Mouse (Mus musculus) myocyte (in vitro differentiated cells): ENCODE results near the gene Atg2a. TPM values are rescaled to one million over a fixed set of nuclear protein-coding genes. Genes with fewer than 3 reads are reported as not detected.

Experiments
- H3K27me3 ChIP-seq: one replicate; pipeline ENCODE4 v1.6.1; 2011; ENCODE audit not compliant: control insufficient read depth, insufficient read depth, insufficient read length
- H3K36me3 ChIP-seq: one replicate; pipeline ENCODE4 v1.6.1; 2011; ENCODE audit not compliant: control insufficient read depth, insufficient read depth
- H3K4me2 ChIP-seq: one replicate; pipeline ENCODE4 v1.6.1; 2011; ENCODE audit warnings: low read depth, control low read depth
- H3K4me3 ChIP-seq: one replicate; pipeline ENCODE4 v1.5.1; 2011; ENCODE audit warnings: mild to moderate bottlenecking, control low read depth, moderate library complexity
- H3K79me2 ChIP-seq: one replicate; pipeline ENCODE4 v1.6.1; 2011; ENCODE audit not compliant: control insufficient read depth, insufficient read depth
- H3ac ChIP-seq: one replicate; pipeline ENCODE4 v1.6.1; 2011; ENCODE audit not compliant: control insufficient read depth, insufficient read length
- CEBPB ChIP-seq: IDR thresholded peaks from 2 replicates; pipeline ENCODE4 v1.6.1; 2011; ENCODE audit warnings: mild to moderate bottlenecking, moderate library complexity; ENCODE audit not compliant: poor library complexity, insufficient read depth, severe bottlenecking
- E2F4 ChIP-seq: IDR thresholded peaks from one replicate; pipeline ENCODE4 v1.6.1; 2011; ENCODE audit warnings: mild to moderate bottlenecking, control low read depth, moderate library complexity; ENCODE audit not compliant: insufficient read depth
- MAX ChIP-seq: IDR thresholded peaks from one replicate; pipeline ENCODE4 v1.6.1; 2011; ENCODE audit warnings: low read depth, mild to moderate bottlenecking, control low read depth
- MYOD1 ChIP-seq, 3 experiments: IDR thresholded peaks; one replicate each; pipeline ENCODE4 v1.6.1; 2011; ENCODE audit warnings: control low read depth in 2 of 3, low read depth in 2 of 3, mild to moderate bottlenecking in 2 of 3, moderate library complexity in 1 of 3; ENCODE audit not compliant: insufficient read length in 2 of 3, control insufficient read depth in 1 of 3
- MYOG ChIP-seq, 3 experiments: IDR thresholded peaks; one replicate each; pipeline ENCODE4 v1.6.1; 2011; ENCODE audit warnings: control low read depth in 2 of 3, low read depth in 2 of 3, mild to moderate bottlenecking in 2 of 3; ENCODE audit not compliant: insufficient read length in 2 of 3, control insufficient read depth in 1 of 3, insufficient read depth in 1 of 3
- POLR2A ChIP-seq: IDR thresholded peaks from one replicate; pipeline ENCODE4 v1.6.1; 2011; ENCODE audit warnings: low read depth, mild to moderate bottlenecking, control low read depth, moderate library complexity; ENCODE audit not compliant: insufficient read length
- POLR2AphosphoS2 ChIP-seq: IDR thresholded peaks from one replicate; pipeline ENCODE4 v1.6.1; 2011; ENCODE audit warnings: low read depth, control low read depth; ENCODE audit not compliant: insufficient read length
- REST ChIP-seq: IDR thresholded peaks from one replicate; pipeline ENCODE4 v1.6.1; 2011; ENCODE audit warnings: mild to moderate bottlenecking, control low read depth, moderate library complexity; ENCODE audit not compliant: insufficient read depth, insufficient read length
- SRF ChIP-seq: IDR thresholded peaks from one replicate; pipeline ENCODE4 v1.6.1; 2011; ENCODE audit warnings: low read depth; ENCODE audit not compliant: control insufficient read depth, insufficient read length
- TCF12 ChIP-seq: IDR thresholded peaks from one replicate; pipeline ENCODE4 v1.6.1; 2011; ENCODE audit warnings: mild to moderate bottlenecking, control low read depth; ENCODE audit not compliant: poor library complexity, insufficient read depth, severe bottlenecking
- TCF3 ChIP-seq: IDR thresholded peaks from one replicate; pipeline ENCODE4 v1.6.1; 2011; ENCODE audit warnings: low read depth, control low read depth; ENCODE audit not compliant: insufficient read length
- USF1 ChIP-seq: IDR thresholded peaks from one replicate; pipeline ENCODE4 v1.6.1; 2011; ENCODE audit warnings: low read depth, mild to moderate bottlenecking, control low read depth, moderate library complexity
- polyA plus RNA-seq: library from polyadenylated mRNA; unstranded; fragments of >200 nt; fragmentation: generic; extraction: Trizol; gene quantifications from one replicate; pipeline ENCODE4 v1.2.1, GENCODE M21; 2012; ENCODE audit warnings: missing spikeins

The Atg2a gene
- polyA plus RNA-seq, 1 experiment: 15.2 TPM

- TF ChIP-seq TCF12: no peak
- no peak for TF ChIP-seq MYOD1 (IDR thresholded peaks at IDR 0.05; ENCODE audit: control insufficient read depth in 1 of 3, insufficient read length in 2 of 3, low read depth in 2 of 3)
- no peak for TF ChIP-seq E2F4
- TF ChIP-seq USF1: no peak
- no peak for TF ChIP-seq POLR2AphosphoS2
- no peak for TF ChIP-seq MYOG (IDR thresholded peaks at IDR 0.05; ENCODE audit: control insufficient read depth in 1 of 3, insufficient read depth in 1 of 3, insufficient read length in 2 of 3, low read depth in 2 of 3)
- no peak for TF ChIP-seq POLR2A
- TF ChIP-seq TCF3: no peak
- Histone ChIP-seq H3K4me3 (peak overlapping the region; percentile 97), H3K27me3 (no peaks in the 10 kb centered on the region), H3K36me3 (peaks cover 11% of the 10 kb centered on the region), H3K4me2 (peak overlapping the region; percentile 89), H3ac (peak overlapping the region; percentile 84), H3K79me2 (peaks cover 36% of the 10 kb centered on the region)
Observed at GRCm38 (mm10) chr19:6275740-6276389, 34.4 kb downstream of the Atg2a start.

DNA sequence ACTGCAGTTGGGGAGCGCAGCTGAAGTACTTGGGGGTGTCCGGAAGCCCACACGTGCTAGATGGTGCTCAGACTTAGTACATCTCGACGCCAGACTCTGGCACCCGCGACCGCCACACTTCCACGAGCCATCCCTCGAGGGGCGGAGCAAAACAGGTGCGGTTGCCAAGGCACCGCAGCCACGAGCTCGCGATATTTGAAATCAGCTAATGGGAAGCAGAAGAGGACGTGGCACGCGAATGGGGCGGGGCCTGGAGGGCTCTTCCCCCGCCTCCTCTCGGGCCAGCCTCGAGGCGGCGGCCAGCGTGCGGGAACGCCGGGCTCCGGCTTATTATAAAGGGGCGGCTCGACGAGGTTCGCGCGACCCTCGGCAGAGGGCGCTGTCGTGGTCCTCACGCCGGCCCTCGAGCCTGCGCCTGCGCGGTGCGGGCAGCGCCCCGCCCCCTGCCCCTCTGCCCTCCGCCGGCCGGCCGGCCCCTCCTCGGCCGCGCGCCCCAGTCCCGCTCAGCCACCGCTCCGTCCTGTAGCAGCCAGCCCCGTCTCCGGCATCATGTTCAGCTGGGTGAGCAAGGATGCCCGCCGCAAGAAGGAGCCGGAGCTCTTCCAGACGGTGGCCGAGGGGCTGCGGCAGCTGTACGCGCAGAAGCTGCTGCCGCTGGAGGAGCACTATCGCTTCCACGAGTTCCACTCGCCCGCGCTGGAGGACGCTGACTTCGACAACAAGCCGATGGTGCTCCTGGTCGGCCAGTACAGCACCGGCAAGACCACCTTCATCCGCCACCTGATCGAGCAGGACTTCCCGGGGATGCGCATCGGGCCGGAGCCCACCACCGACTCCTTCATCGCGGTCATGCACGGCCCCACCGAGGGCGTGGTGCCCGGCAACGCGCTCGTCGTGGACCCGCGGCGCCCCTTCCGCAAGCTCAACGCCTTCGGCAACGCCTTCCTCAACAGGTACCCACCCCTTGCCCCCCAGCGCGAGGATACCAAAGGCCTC lies 35.3 kb downstream of the Atg2a start, which contains the start of gene Ehd1:
Gene Ehd1, plus strand, starts transcription at position 300 of the 996 bp plus-strand sequence.
- Histone ChIP-seq H3K4me3 (peak within 1 kb of the TSS; percentile 97), H3K79me2 (peaks cover 43% of the 10 kb centered on the region), H3K27me3 (no peaks in the 10 kb centered on the region), H3ac (peak within 1 kb of the TSS; percentile 84), H3K4me2 (peak within 1 kb of the TSS; percentile 99), H3K36me3 (peaks cover 20% of the 10 kb centered on the region)
- TF ChIP-seq USF1 (no peak), E2F4 (no peak), POLR2A (peak; percentile 85), TCF12 (no peak), SRF (no peak), TCF3 (no peak), MAX (no peak), REST (no peak), POLR2AphosphoS2 (peak; percentile 73), MYOD1 (IDR thresholded peaks at IDR 0.05; ENCODE audit: control insufficient read depth in 1 of 3, insufficient read length in 2 of 3, low read depth in 2 of 3) (peak in 2 of 3 experiments; percentile 59 to 81), CEBPB (no peak), MYOG (IDR thresholded peaks at IDR 0.05; ENCODE audit: control insufficient read depth in 1 of 3, insufficient read depth in 1 of 3, insufficient read length in 2 of 3, low read depth in 2 of 3) (peak in 2 of 3 experiments; percentile 57 to 82)

GRCm38 (mm10) chr19:6277661-6278438 lies 36.4 kb downstream of the Atg2a start:
- Histone ChIP-seq H3K27me3 (no peaks in the 10 kb centered on the region), H3K4me2 (peak overlapping the region; percentile 99), H3ac (peak overlapping the region; percentile 84), H3K4me3 (peak overlapping the region; percentile 97), H3K36me3 (peaks cover 31% of the 10 kb centered on the region), H3K79me2 (peaks cover 54% of the 10 kb centered on the region)
- TF ChIP-seq REST (no peak), POLR2A (peak; percentile 83), MYOD1 (IDR thresholded peaks at IDR 0.05; ENCODE audit: control insufficient read depth in 1 of 3, insufficient read length in 2 of 3, low read depth in 2 of 3) (no peak), MYOG (IDR thresholded peaks at IDR 0.05; ENCODE audit: control insufficient read depth in 1 of 3, insufficient read depth in 1 of 3, insufficient read length in 2 of 3, low read depth in 2 of 3) (peak in 1 of 3 experiments; percentile 7), POLR2AphosphoS2 (peak; percentile 80)

DNA sequence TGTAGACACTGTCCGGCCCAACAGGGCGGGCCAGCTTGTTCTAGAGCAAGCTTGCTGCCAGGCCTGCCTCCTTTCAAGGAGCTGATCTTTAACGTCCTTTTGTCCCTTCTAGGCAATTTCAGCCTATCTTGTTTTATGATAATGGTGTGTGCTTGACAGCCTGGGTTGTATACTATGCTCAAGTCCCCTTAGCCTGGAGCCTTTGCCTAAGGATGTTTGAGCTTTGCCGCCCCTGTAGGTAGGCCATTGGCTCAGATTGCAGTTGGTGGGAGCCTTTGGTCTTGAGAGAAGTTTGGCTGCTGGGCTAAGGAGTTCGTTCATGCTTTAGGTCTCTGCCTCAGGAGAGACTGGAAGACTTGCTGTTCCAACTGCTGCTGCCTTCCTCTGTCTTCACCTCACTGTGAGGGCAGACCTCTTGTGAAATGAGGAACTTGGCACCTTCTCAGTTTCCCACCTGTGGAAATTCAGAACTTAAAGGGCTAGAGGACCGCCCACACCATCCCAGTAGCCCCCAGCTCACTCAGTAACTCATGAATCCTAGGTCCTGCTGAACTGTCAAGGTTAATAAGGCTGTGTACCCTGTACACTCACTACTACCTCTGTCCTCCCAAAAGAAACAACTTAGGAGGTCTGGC lies 37.1 kb downstream of the Atg2a start:
- peaks cover 37% of the 10 kb centered on the region for H3K36me3 ChIP-seq
- no peaks in the 10 kb centered on the region for H3K27me3 ChIP-seq
- TF ChIP-seq POLR2AphosphoS2: no peak
- peaks cover 61% of the 10 kb centered on the region for H3K79me2 ChIP-seq
- H3K4me3 ChIP-seq: peak overlapping the region; percentile 97
- H3ac ChIP-seq: peak overlapping the region; percentile 84
- peak overlapping the region; percentile 99 for H3K4me2 ChIP-seq
